Mouse (Mus musculus): Measurements from ENCODE around the gene Stom.
A peak's percentile ranks its signal among the peaks of the same experiment; 100 is the strongest.

Stom gene

GRCm38 (mm10) chr2:35320399-35320798 lies 16.4 kb downstream of the Stom start:
- no peak for DNase-seq (ENCODE audit: low read depth, low spot score)

- no peak for DNase-seq (ENCODE audit: low read depth, low spot score)
Measured at GRCm38 (mm10) chr2:35318405-35318804, 18.4 kb downstream of the Stom start.

GRCm38 (mm10) chr2:35317604-35318003 lies 19.2 kb downstream of the Stom start:
- no peak for DNase-seq (ENCODE audit: low read depth, low spot score)

DNA sequence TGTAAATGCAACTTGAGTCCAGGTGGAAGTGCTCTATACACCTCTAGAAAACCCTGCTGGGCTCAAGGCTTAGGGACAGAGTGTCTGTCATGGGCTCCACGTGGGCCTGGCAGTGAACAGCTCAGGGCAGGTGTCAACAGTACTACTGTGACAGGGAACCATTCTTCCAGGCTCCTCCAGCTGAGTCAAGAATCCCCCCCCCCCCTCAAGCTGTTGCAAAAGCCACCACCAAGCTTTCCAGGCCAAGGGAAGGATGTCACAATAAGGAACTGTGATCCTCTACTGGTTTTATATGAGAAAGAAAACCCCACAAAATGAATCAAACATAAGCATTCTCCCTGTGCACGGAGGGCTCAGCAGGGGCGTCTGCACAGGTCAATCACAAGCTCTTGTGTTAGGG lies 22.5 kb downstream of the Stom start:
- DNase-seq (ENCODE audit: low read depth, low spot score) = no peak

DNA sequence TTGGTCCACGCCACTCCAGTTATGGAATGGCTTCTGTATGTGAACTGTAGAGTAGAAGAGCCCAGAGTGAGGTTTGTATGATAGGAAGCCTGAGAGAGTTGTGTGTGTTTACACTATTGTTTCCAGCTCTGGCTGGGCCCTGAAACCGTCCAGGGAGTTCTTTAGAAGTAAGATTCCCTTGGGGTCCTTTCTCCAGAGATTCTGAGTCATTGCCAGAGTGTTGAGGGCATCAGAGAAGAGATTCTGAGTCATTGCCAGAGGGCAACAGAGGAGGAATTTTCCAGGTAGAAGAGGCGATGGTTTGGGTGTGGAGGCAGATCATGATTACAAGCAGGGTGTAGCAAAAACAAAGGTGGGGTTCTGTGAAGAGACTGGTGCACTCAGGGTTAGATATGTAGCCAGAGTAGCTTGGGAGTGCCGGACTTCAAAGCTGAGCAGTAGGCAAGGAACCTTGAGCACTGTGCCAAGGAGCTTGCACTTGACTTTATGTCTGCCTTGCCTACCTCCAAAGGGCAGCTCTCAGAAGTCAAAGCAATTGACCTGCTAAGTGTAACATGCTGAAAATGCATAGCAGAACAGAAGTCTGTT lies 26.8 kb downstream of the Stom start:
- no peak for DNase-seq (ENCODE audit: low read depth, low spot score)

DNA sequence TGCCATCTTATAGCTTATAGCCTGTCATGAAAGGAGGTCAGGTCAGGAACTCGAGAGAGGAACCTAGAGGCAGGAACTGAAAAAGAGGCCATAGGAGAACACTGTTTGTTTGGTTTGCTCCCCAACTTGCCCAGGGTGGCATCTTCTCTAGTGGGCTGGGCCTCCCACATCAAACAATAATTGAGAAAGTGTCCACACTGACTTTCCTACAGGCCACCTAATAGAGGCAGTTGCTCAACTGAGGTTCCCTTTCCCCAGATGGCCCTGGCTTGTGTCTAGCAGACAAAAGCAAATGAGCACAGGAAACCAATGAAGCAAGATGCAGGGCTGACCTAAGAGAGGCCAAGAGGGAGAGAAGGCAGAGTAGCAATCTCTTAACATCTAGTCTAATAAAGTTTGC lies 28.6 kb downstream of the Stom start:
- no peak for DNase-seq (ENCODE audit: low read depth, low spot score)

DNA sequence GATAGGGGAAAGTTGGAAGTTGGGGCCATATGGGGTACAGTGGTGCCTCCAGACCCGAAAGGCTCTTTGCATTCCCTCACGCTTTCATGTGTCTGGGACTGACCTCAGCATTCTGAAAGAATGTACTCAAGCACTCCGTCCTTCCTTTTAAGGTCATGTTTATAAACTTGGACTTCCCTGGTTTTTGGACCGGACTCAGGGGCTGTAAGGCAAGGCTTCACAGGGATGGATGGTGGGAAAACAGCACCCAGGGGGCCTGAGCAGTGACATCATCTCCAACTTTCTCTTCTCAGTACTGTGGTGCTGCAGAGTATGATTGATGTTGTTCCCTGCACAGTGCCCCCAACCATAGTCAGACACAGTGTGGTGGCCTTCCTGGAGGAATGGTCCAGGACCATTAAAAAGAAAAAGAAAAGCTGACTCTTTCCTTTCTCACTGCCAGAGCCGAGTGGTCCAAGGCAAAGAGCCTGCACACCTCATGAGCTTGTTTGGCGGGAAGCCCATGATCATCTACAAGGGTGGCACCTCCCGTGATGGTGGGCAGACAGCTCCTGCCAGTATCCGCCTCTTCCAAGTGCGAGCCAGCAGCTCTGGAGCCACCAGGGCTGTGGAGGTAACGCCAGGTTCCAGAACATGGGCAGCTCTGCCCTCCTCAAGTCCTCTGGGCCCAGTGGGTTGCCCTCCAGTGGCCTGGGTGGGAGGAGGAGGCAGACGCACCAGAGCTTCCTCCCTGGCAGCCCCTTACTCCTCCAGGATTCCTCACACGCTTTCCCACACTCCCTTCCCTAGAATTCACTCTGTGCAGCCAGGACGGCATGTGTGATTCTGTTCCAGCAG lies 34.5 kb downstream of the Stom start:
- DNase-seq (ENCODE audit: low read depth, low spot score) = no peak

- DNase-seq (ENCODE audit: low read depth, low spot score) = no peak
Measured at GRCm38 (mm10) chr2:35299437-35299836, 37.3 kb downstream of the Stom start.

DNA sequence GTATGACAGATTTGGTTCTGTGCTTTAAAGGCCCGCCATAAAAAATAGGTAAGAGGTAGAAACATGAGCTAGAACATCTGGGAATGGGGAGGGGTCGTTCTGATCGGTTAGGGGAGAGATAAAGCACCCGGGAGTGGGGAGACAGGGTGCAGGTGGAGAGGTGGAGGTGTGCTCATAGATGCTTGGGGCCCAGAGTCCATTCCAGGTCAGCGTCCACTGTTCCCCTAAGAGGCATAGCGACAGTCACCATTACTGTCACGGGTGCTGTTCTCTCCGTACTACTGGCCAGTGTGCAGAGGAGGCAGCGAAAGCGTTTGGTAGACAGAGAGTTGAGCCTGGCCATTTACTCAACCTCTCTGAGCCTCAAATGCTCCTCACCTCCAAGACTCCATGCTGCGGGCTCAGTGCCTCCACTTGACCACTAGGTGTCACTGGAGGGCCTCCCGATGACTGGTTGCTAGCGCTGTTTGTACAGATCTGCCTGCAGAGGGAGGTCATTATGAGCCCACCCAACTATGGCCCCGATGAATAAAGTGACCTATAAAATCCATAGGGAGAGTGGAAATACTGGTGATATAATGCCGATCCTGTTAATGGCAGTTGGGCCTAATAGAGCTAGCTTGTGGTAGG lies 39.0 kb downstream of the Stom start:
- peak; percentile 41 for DNase-seq (ENCODE audit: low read depth, low spot score)

GRCm38 (mm10) chr2:35293291-35293690 lies 43.5 kb downstream of the Stom start:
- no peak for DNase-seq (ENCODE audit: low read depth, low spot score)

- no peak for DNase-seq (ENCODE audit: low read depth, low spot score)
Measured at GRCm38 (mm10) chr2:35292700-35293099, 44.1 kb downstream of the Stom start.

- peak; percentile 26 for DNase-seq (ENCODE audit: low read depth, low spot score)
Measured at GRCm38 (mm10) chr2:35291856-35292255, 44.9 kb downstream of the Stom start.

- peak; percentile 62 for DNase-seq (ENCODE audit: low read depth, low spot score)
Measured at GRCm38 (mm10) chr2:35288758-35289635, 47.8 kb downstream of the Stom start.

DNA sequence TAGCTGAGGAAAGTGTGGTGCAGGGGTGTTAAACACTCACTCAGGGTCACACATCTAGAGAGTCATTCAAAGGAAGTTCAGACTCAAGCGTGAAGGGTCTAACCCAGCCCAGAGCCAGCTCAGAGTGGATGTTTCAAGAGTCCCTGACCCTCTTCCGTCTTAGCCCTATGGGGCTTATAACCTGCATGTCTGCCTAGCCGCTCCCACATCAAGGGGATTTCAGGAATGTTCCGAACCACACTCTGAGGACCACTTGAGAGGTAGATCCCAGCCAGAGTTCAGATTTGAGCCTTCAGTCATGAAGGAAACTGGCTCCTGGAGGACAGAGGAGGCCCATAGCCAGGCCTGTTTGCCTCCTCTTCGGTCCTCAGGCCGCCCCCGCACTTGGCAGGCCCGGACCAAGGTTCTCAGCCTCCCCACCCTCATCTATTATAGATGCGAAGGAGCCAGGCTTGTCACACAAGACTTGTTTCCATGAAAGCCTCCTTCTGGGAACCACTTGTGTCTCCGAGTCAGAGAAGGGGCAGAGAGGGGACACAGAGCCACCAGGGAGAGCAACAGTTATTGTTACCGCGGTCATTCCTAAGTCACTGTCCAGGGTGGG lies 49.7 kb downstream of the Stom start:
- no peak for DNase-seq (ENCODE audit: low read depth, low spot score)

- DNase-seq (ENCODE audit: low read depth, low spot score) = no peak
Measured at GRCm38 (mm10) chr2:35285209-35285608, 51.6 kb downstream of the Stom start.

- DNase-seq (ENCODE audit: low read depth, low spot score) = no peak
Measured at GRCm38 (mm10) chr2:35283997-35284396, 52.8 kb downstream of the Stom start.

GRCm38 (mm10) chr2:35282214-35282613 lies 54.6 kb downstream of the Stom start:
- DNase-seq (ENCODE audit: low read depth, low spot score) = no peak

- DNase-seq (ENCODE audit: low read depth, low spot score) = no peak
Measured at GRCm38 (mm10) chr2:35280001-35280400, 56.8 kb downstream of the Stom start.

- no peak for DNase-seq (ENCODE audit: low read depth, low spot score)
Measured at GRCm38 (mm10) chr2:35278371-35279210, 58.2 kb downstream of the Stom start.

DNA sequence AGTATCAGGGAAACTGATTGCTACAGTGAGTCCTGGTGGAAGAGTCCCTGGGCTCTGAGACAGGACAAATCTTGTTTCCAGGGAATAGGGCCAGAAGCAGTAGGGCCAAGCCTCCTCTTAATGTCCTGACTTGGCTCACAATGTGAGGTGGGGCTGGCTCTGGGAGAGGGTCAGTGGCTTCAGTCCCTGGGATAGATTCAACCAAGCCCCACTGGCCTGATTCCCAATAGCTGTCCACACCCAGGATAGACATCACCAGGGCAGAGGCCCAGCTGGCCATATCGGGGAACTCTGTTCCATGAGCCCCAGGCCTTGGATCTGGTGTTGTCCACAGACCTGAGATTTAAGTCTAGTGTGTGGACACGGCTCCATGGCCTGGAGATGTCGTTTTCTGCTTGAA lies 59.1 kb downstream of the Stom start:
- no peak for DNase-seq (ENCODE audit: low read depth, low spot score)

GRCm38 (mm10) chr2:35273536-35273935 lies 63.2 kb downstream of the Stom start:
- DNase-seq (ENCODE audit: low read depth, low spot score) = no peak

Measured in retina, adult 2 months (tissue).